Mouse (Mus musculus) heart, embryonic 12.5 days (tissue): ENCODE results near the gene Vmn1r78. TPM values are rescaled to one million over a fixed set of nuclear protein-coding genes. Genes with fewer than 3 reads are reported as not detected.
"Not testable (repeated sequence)": the region's sequence is repeated elsewhere in the genome, so short reads cannot be mapped to it uniquely, and the experiment has no call there.

ENCODE experiments used
- ATAC-seq: fragments of 200-750 bp; cut with Nextera tagmentation; 2 replicates; pipeline ENCODE4 v1.8.0; 2017; ENCODE audit warnings: moderate TSS enrichment, moderate library complexity; ENCODE audit not compliant: insufficient number of reproducible peaks, low FRiP score
- H3K27ac ChIP-seq: fragments of 300-500 bp; sonication (generic); 2 replicates; pipeline ENCODE4 v1.5.1; 2016; ENCODE audit warnings: mild to moderate bottlenecking, moderate library complexity; ENCODE audit not compliant: poor library complexity, severe bottlenecking
- H3K27me3 ChIP-seq: fragments of 300-500 bp; sonication (generic); replicated peaks from 2 replicates; pipeline ENCODE4 v1.6.1; 2016; ENCODE audit warnings: mild to moderate bottlenecking, moderate library complexity
- H3K36me3 ChIP-seq: fragments of 300-500 bp; sonication (generic); 2 replicates; pipeline ENCODE4 v1.6.1; 2016; ENCODE audit warnings: mild to moderate bottlenecking, moderate library complexity
- H3K4me1 ChIP-seq: fragments of 300-500 bp; sonication (generic); replicated peaks from 2 replicates; pipeline ENCODE4 v1.6.1; 2016; ENCODE audit warnings: mild to moderate bottlenecking
- H3K4me2 ChIP-seq: fragments of 300-500 bp; sonication (generic); 2 replicates; pipeline ENCODE4 v1.6.1; 2016; ENCODE audit warnings: mild to moderate bottlenecking, moderate library complexity
- H3K4me3 ChIP-seq: fragments of 300-500 bp; sonication (generic); 2 replicates; pipeline ENCODE4 v1.5.1; 2016; ENCODE audit warnings: mild to moderate bottlenecking
- H3K9ac ChIP-seq: fragments of 300-500 bp; sonication (generic); 2 replicates; pipeline ENCODE4 v1.6.1; 2016; ENCODE audit warnings: mild to moderate bottlenecking, moderate library complexity
- H3K9me3 ChIP-seq: fragments of 300-500 bp; sonication (generic); replicated peaks from 2 replicates; pipeline ENCODE4 v1.6.1; 2016; ENCODE audit warnings: mild to moderate bottlenecking, moderate library complexity
- WGBS: fragments of 180-500 bp; shearing (Covaris S2); methylation state at CpG from one replicate; pipeline ENCODE4 v1.1.7; 2016; 5-methylcytosine and 5-hydroxymethylcytosine counted together
- polyA plus RNA-seq: library from polyadenylated mRNA; unstranded; fragments of >200 nt; fragmentation: Nextera tagmentation; extraction: Ambion mirVana; gene quantifications from 2 replicates; pipeline ENCODE4 v1.2.1, GENCODE M21; 2016

Gene Vmn1r78
- not detected in 2 replicates for polyA plus RNA-seq

DNA sequence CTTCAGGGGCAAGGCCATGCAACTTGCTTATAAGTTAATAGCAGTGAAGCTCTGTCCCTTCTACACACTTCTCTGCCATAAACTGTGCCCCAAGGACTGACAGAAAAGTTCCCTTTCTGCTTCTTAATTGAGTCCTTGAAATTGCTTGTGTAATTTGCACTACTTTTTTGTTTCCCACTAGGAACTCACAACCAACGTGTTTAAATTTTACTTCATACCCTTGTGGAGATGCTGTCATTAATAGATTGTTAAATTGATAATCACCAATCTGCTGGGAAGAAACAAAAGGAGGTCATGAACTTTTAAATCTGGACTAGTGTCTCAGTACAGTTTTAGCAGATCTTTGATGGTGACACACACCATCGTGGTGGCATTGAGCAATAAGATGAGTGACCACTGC lies at the start of gene Vmn1r78:
Gene Vmn1r78, plus strand, starts transcription at position 301 of the 400 bp plus-strand sequence.
- 55% methylated on average over 2 of the region's 2 CpGs for WGBS
- no peaks in the 10 kb centered on the region for H3K27me3 ChIP-seq
- ATAC-seq, result no peak

GRCm38 (mm10) chr7:12156463-12156862 lies 6.4 kb downstream of the Vmn1r78 start:
- 39% methylated on average over 1 of the region's 1 CpGs for WGBS
- H3K4me1 ChIP-seq, H3K36me3 ChIP-seq, H3K9ac ChIP-seq, H3K4me2 ChIP-seq, H3K4me3 ChIP-seq, ATAC-seq, H3K9me3 ChIP-seq, H3K27ac ChIP-seq, H3K27me3 ChIP-seq: not testable (repeated sequence)

More for the DNA sequence above, at the start of gene Vmn1r78:
- Histone ChIP-seq H3K27ac (no peak within 1 kb of the TSS), H3K9ac (no peak within 1 kb of the TSS), H3K36me3 (no peaks in the 10 kb centered on the region), H3K9me3 (no peaks in the 10 kb centered on the region; the same call in 1 of the 2 replicates), H3K4me2 (no peak within 1 kb of the TSS), H3K4me3 (no peak within 1 kb of the TSS), H3K4me1 (no peaks in the 10 kb centered on the region)

GRCm38 (mm10) chr7:12170979-12171378 lies 20.9 kb downstream of the Vmn1r78 start, which contains the start of gene Vmn1r79:
Gene Vmn1r79 (plus strand): TSS chr7:12171279.
- H3K9me3 ChIP-seq, H3K9ac ChIP-seq, H3K36me3 ChIP-seq, H3K4me1 ChIP-seq, H3K4me2 ChIP-seq, H3K4me3 ChIP-seq, H3K27ac ChIP-seq, H3K27me3 ChIP-seq, ATAC-seq: not testable (repeated sequence)

DNA sequence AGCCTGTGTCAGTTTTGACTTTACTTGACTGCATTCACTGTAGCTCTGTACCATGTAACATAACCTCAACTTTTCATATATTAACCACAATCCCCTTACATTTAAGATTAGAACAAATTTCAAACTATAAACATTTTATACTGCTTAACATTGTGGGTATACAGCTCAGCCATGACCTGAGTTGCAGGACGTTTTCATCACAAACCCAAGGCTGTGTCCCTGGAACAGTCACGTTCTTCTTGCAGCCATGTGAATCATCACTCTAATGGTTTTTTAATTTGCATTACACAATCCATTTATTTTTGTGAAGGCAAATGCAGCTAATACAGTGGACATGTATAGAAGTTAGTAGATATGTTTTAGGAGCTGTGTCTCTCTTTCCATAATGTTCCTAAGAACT lies 22.9 kb downstream of the Vmn1r78 start:
- not testable (repeated sequence) for H3K4me1 ChIP-seq, H3K4me3 ChIP-seq, H3K27ac ChIP-seq, ATAC-seq, H3K9ac ChIP-seq, H3K36me3 ChIP-seq, H3K27me3 ChIP-seq, H3K4me2 ChIP-seq, H3K9me3 ChIP-seq
- 54% methylated on average over 2 of the region's 2 CpGs for WGBS

- no peaks in the 10 kb centered on the region for H3K36me3 ChIP-seq
- H3K27me3 ChIP-seq, result no peaks in the 10 kb centered on the region
- H3K9me3 ChIP-seq, result 0 out of 2 replicates have a peak, but pooled peaks cover 5% of the 10 kb centered on the region
- no peak within 1 kb of the TSS for H3K4me2 ChIP-seq
- no peak within 1 kb of the TSS for H3K9ac ChIP-seq
- WGBS, result 76% methylated on average over 1 of the region's 1 CpGs
- H3K4me3 ChIP-seq, result no peak within 1 kb of the TSS
- no peak within 1 kb of the TSS for H3K27ac ChIP-seq
- no peak for ATAC-seq
- no peaks in the 10 kb centered on the region for H3K4me1 ChIP-seq
Measured at GRCm38 (mm10) chr7:12188986-12189385, 38.9 kb downstream of the Vmn1r78 start, which contains the start of gene Vmn1r80. Gene Vmn1r80 (plus strand): TSS chr7:12189286.

DNA sequence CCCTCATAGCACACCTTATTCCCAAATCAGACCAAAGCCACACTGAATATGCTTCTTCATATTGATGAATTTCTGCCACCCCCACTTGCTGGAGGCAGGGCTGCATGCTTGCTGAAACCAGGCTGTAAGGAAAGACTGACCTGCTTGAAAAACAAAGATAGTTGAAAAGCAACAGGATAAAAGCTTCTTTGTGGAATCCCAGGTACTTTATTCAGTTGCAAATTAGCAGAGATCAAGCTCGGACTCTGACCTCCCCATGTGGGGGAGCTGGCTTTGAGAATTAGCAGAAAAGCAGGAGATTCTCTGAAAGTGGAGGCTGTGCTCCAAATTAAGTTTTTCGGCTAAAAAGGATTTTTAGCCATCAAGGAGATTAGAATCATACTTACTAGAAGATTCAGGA lies 54.1 kb downstream of the Vmn1r78 start:
- Histone ChIP-seq H3K27me3 (no peaks in the 10 kb centered on the region), H3K9me3 (peaks cover 13% of the 10 kb centered on the region), H3K4me2 (no peak overlapping the region), H3K9ac (no peak overlapping the region), H3K4me1 (no peaks in the 10 kb centered on the region), H3K27ac (no peak overlapping the region), H3K4me3 (no peak overlapping the region), H3K36me3 (no peaks in the 10 kb centered on the region)
- ATAC-seq, result no peak
- 64% methylated on average over 2 of the region's 2 CpGs for WGBS

Other genes with a start within 250 kb of the Vmn1r78 start
- not detected in 2 replicates for gene Vmn1r76, start 212.0 kb upstream of the Vmn1r78 start, polyA plus RNA-seq
- not detected in 2 replicates for gene Vmn1r77, start 113.5 kb upstream of the Vmn1r78 start, polyA plus RNA-seq
- not detected in 2 replicates for gene Vmn1r79, start 21.0 kb downstream of the Vmn1r78 start, polyA plus RNA-seq
- gene Vmn1r80, start 39.0 kb downstream of the Vmn1r78 start, polyA plus RNA-seq, result not detected in 2 replicates
- not detected in 2 replicates for gene Vmn1r81, start 118.0 kb downstream of the Vmn1r78 start, polyA plus RNA-seq
- gene Vmn1r82, start 150.2 kb downstream of the Vmn1r78 start, polyA plus RNA-seq, result not detected in 2 replicates
- gene Vmn1r83, start 179.2 kb downstream of the Vmn1r78 start, polyA plus RNA-seq, result not detected in 2 replicates
- gene Vmn1r84, start 219.0 kb downstream of the Vmn1r78 start, polyA plus RNA-seq, result not detected in 2 replicates